Mouse (Mus musculus) hindbrain, embryonic 13.5 days (tissue): ENCODE measurements at regions not wholly inside any gene's neighbourhood (a gene's known extent, or its start where the extent isn't known, plus 50 kb on each side); places are given as distances from the start of the nearest gene placed in this dataset.

Experiments used
- ATAC-seq: fragments of 200-750 bp; cut with Nextera tagmentation; 2 replicates; pipeline ENCODE4 v1.8.0; 2017; ENCODE audit warnings: moderate TSS enrichment; ENCODE audit not compliant: low FRiP score
- H3K27ac ChIP-seq: fragments of 300-500 bp; sonication (generic); 2 replicates; pipeline ENCODE4 v1.5.1; 2015; ENCODE audit warnings: inconsistent platforms, mild to moderate bottlenecking, moderate library complexity
- H3K27me3 ChIP-seq: fragments of 300-500 bp; sonication (generic); 2 replicates; pipeline ENCODE4 v1.6.1; 2015; ENCODE audit warnings: mild to moderate bottlenecking, inconsistent platforms
- H3K36me3 ChIP-seq: fragments of 300-500 bp; sonication (generic); 2 replicates; pipeline ENCODE4 v1.6.1; 2015; ENCODE audit warnings: mild to moderate bottlenecking, inconsistent platforms
- H3K4me1 ChIP-seq: fragments of 300-500 bp; sonication (generic); replicated peaks from 2 replicates; pipeline ENCODE4 v1.6.1; 2015; ENCODE audit warnings: inconsistent platforms
- H3K4me2 ChIP-seq: fragments of 300-500 bp; sonication (generic); 2 replicates; pipeline ENCODE4 v1.6.1; 2015; ENCODE audit warnings: inconsistent platforms, mild to moderate bottlenecking, moderate library complexity
- H3K4me3 ChIP-seq: fragments of 300-500 bp; sonication (generic); 2 replicates; pipeline ENCODE4 v1.5.1; 2015; ENCODE audit warnings: mild to moderate bottlenecking, inconsistent platforms
- H3K9ac ChIP-seq: fragments of 300-500 bp; sonication (generic); 2 replicates; pipeline ENCODE4 v1.6.1; 2015; ENCODE audit warnings: mild to moderate bottlenecking, inconsistent platforms
- H3K9me3 ChIP-seq: fragments of 300-500 bp; sonication (generic); 2 replicates; pipeline ENCODE4 v1.6.1; 2016; ENCODE audit warnings: inconsistent platforms
- WGBS: fragments of 180-500 bp; shearing (Covaris S2); methylation state at CpG from one replicate; pipeline ENCODE4 v1.1.7; 2015; 5-methylcytosine and 5-hydroxymethylcytosine counted together

GRCm38 (mm10) chr6:91621437-91621836, 62.4 kb upstream of the Slc6a6 start:
- Histone ChIP-seq H3K4me1 (peaks cover 13% of the 10 kb centered on the region), H3K27me3 (no peaks in the 10 kb centered on the region), H3K4me2 (no peak overlapping the region), H3K27ac (no peak overlapping the region), H3K4me3 (no peak overlapping the region), H3K36me3 (no peaks in the 10 kb centered on the region), H3K9me3 (no peaks in the 10 kb centered on the region), H3K9ac (no peak overlapping the region)
- no peak for ATAC-seq
- WGBS = 94% methylated on average over 3 of the region's 3 CpGs

- H3K27me3 ChIP-seq = no peaks in the 10 kb centered on the region
- H3K36me3 ChIP-seq = no peaks in the 10 kb centered on the region
- peaks cover 4% of the 10 kb centered on the region for H3K4me1 ChIP-seq
- ATAC-seq = no peak
- H3K4me2 ChIP-seq = no peak overlapping the region
- H3K9me3 ChIP-seq = no peaks in the 10 kb centered on the region
- H3K27ac ChIP-seq = no peak overlapping the region
- 72% methylated on average over 3 of the region's 3 CpGs for WGBS
- no peak overlapping the region for H3K9ac ChIP-seq
- no peak overlapping the region for H3K4me3 ChIP-seq
These were observed 61.4 kb upstream of the Slc6a6 start for GRCm38 (mm10) chr6:91622425-91622824.

GRCm38 (mm10) chr6:91623646-91624045, 60.2 kb upstream of the Slc6a6 start:
- H3K27ac ChIP-seq = no peak overlapping the region
- H3K4me3 ChIP-seq = no peak overlapping the region
- no peak for ATAC-seq
- no peak overlapping the region for H3K9ac ChIP-seq
- no peak overlapping the region for H3K4me2 ChIP-seq
- WGBS = 94% methylated on average over 4 of the region's 4 CpGs
- no peaks in the 10 kb centered on the region for H3K9me3 ChIP-seq
- H3K27me3 ChIP-seq = no peaks in the 10 kb centered on the region
- no peaks in the 10 kb centered on the region for H3K36me3 ChIP-seq
- no peaks in the 10 kb centered on the region for H3K4me1 ChIP-seq

- ATAC-seq = no peak
- H3K27me3 ChIP-seq = no peaks in the 10 kb centered on the region
- H3K4me1 ChIP-seq = no peaks in the 10 kb centered on the region
- 82% methylated on average over 4 of the region's 4 CpGs for WGBS
- no peak overlapping the region for H3K27ac ChIP-seq
- H3K36me3 ChIP-seq = no peaks in the 10 kb centered on the region
- H3K4me3 ChIP-seq = no peak overlapping the region
- H3K9me3 ChIP-seq = peaks cover 3% of the 10 kb centered on the region; the same call in 1 of the 2 replicates
- H3K9ac ChIP-seq = no peak overlapping the region
- no peak overlapping the region for H3K4me2 ChIP-seq
These were observed 54.6 kb upstream of the Slc6a6 start for GRCm38 (mm10) chr6:91629230-91629629.

- H3K27me3 ChIP-seq = no peaks in the 10 kb centered on the region
- H3K4me3 ChIP-seq = no peak overlapping the region
- 93% methylated on average over 6 of the region's 6 CpGs for WGBS
- no peak overlapping the region for H3K27ac ChIP-seq
- H3K9ac ChIP-seq = no peak overlapping the region
- H3K9me3 ChIP-seq = peaks cover 3% of the 10 kb centered on the region; the same call in 1 of the 2 replicates
- no peak overlapping the region for H3K4me2 ChIP-seq
- no peaks in the 10 kb centered on the region for H3K36me3 ChIP-seq
- no peak for ATAC-seq
- no peaks in the 10 kb centered on the region for H3K4me1 ChIP-seq
These were observed 52.6 kb upstream of the Slc6a6 start for GRCm38 (mm10) chr6:91631261-91631660.
